Mouse (Mus musculus) kidney, postnatal 25 days (tissue): Measurements from ENCODE around the gene Kbtbd13.
"Not testable (repeated sequence)": the region's sequence is repeated elsewhere in the genome, so short reads cannot be mapped to it uniquely, and the experiment has no call there.

ENCODE experiments used
- DNase-seq, 2 experiments: peaks; one replicate each; pipeline ENCODE4 v3.0.0; 2021; ENCODE audit warnings: mixed read lengths in 2 of 2

Gene Kbtbd13

GRCm38 (mm10) chr9:65346476-65347111, 44.9 kb downstream of the Kbtbd13 start:
- peak; percentile 32 to 69 for DNase-seq

- peak; percentile 97 to 98 for DNase-seq
Measured at GRCm38 (mm10) chr9:65345854-65346475, 45.5 kb downstream of the Kbtbd13 start, which contains the start of gene Pdcd7. TSS of gene Pdcd7 (plus strand) at chr9:65346104.

DNA sequence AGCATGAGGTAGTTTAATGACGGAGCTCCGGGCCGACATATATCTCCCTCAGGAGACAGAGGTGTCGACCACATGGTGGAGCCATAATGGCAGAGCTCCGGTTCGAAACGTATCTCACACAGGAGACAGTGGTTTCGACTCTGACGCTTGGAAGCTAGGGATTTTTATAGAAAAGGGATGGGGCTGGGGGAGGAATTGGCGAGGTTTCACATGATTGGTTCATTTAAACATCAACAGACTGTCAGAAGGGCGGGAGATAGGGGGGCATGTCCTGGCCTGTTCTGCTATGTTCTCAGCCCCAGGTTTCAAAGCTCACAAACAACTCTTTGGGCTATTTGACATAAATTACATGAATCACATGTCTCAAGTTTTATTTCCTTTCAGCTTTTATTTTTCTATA, 46.0 kb downstream of the Kbtbd13 start:
- not testable (repeated sequence) for DNase-seq

DNA sequence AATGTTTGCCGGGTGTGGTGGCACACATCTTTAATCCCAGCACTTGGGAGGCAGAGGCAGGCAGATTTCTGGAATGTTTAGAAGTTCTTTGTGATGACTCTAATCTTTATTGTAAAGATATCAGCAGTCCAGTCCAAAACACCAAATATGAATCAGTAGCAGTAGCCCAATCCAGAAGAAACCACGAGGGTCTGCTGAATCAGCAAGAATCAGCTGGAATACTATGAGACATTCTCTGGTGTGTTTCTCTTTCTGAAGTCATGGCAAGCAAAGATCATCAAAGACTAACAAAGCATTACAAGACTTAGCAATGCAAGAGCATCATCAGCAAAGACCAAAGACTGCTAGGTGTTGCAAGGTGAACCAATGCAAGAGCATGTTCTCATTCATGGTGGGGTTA, 51.0 kb downstream of the Kbtbd13 start:
- DNase-seq, result no peak

GRCm38 (mm10) chr9:65339146-65339545, 52.3 kb downstream of the Kbtbd13 start:
- DNase-seq, result no peak
